Mouse (Mus musculus): Measurements from ENCODE around the gene Dab2ip.

The Dab2ip gene

GRCm38 (mm10) chr2:35747371-35748035 lies 189.4 kb downstream of the Dab2ip start:
- DNase-seq (ENCODE audit: low read depth, low spot score): no peak

GRCm38 (mm10) chr2:35750533-35751141 lies 192.6 kb downstream of the Dab2ip start:
- no peak for DNase-seq (ENCODE audit: low read depth, low spot score)

GRCm38 (mm10) chr2:35751781-35752505 lies 193.9 kb downstream of the Dab2ip start:
- DNase-seq (ENCODE audit: low read depth, low spot score): no peak

- DNase-seq (ENCODE audit: low read depth, low spot score): no peak
These were observed 198.4 kb downstream of the Dab2ip start for GRCm38 (mm10) chr2:35756467-35756866.

- peak; percentile 30 for DNase-seq (ENCODE audit: low read depth, low spot score)
These were observed 202.3 kb downstream of the Dab2ip start for GRCm38 (mm10) chr2:35760352-35760751.

- DNase-seq (ENCODE audit: low read depth, low spot score): no peak
These were observed 202.8 kb downstream of the Dab2ip start for GRCm38 (mm10) chr2:35760867-35761266.

GRCm38 (mm10) chr2:35761458-35761857 lies 203.4 kb downstream of the Dab2ip start:
- no peak for DNase-seq (ENCODE audit: low read depth, low spot score)

GRCm38 (mm10) chr2:35763818-35764217 lies 205.8 kb downstream of the Dab2ip start:
- DNase-seq (ENCODE audit: low read depth, low spot score): no peak

GRCm38 (mm10) chr2:35764328-35764727 lies 206.3 kb downstream of the Dab2ip start:
- no peak for DNase-seq (ENCODE audit: low read depth, low spot score)

GRCm38 (mm10) chr2:35767834-35768537 lies 209.9 kb downstream of the Dab2ip start:
- DNase-seq (ENCODE audit: low read depth, low spot score): no peak

- no peak for DNase-seq (ENCODE audit: low read depth, low spot score)
These were observed 210.6 kb downstream of the Dab2ip start for GRCm38 (mm10) chr2:35768538-35769238.

GRCm38 (mm10) chr2:35769398-35769797 lies 211.3 kb downstream of the Dab2ip start:
- no peak for DNase-seq (ENCODE audit: low read depth, low spot score)

- DNase-seq (ENCODE audit: low read depth, low spot score): no peak
These were observed 212.5 kb downstream of the Dab2ip start for GRCm38 (mm10) chr2:35770541-35770940.

GRCm38 (mm10) chr2:35775651-35776055 lies 217.6 kb downstream of the Dab2ip start:
- DNase-seq (ENCODE audit: low read depth, low spot score): no peak

- no peak for DNase-seq (ENCODE audit: low read depth, low spot score)
These were observed 218.9 kb downstream of the Dab2ip start for GRCm38 (mm10) chr2:35776935-35777334.

- no peak for DNase-seq (ENCODE audit: low read depth, low spot score)
These were observed 221.2 kb downstream of the Dab2ip start for GRCm38 (mm10) chr2:35779266-35779665.

Data from retina, postnatal 7 days (tissue).